Mouse (Mus musculus) heart, embryonic 14.5 days (tissue): Measurements from ENCODE around the gene Mrps21. TPM values are rescaled to one million over a fixed set of nuclear protein-coding genes. Genes with fewer than 3 reads are reported as not detected.
A peak's percentile ranks its signal among the peaks of the same experiment; 100 is the strongest.

Experiments
- ATAC-seq: fragments of 200-750 bp; cut with Nextera tagmentation; 2 replicates; pipeline ENCODE4 v1.8.0; 2017; ENCODE audit warnings: low read depth, moderate TSS enrichment; ENCODE audit not compliant: insufficient number of reproducible peaks, insufficient read depth, low FRiP score
- H3K27ac ChIP-seq, 2 experiments: fragments of 200-500 bp in 1 of 2; fragments of 300-500 bp in 1 of 2; sonication (generic) in 1 of 2; replicated peaks in 1 of 2; 2 replicates each; pipeline ENCODE4 v1.5.1; 2012 to 2014; ENCODE audit warnings: low read depth in 2 of 2, low read length in 2 of 2, control low read depth in 1 of 2, mild to moderate bottlenecking in 1 of 2, mixed read lengths in 1 of 2; ENCODE audit not compliant: control insufficient read depth in 1 of 2, insufficient read depth in 1 of 2
- H3K27me3 ChIP-seq: fragments of 300-500 bp; sonication (generic); 2 replicates; pipeline ENCODE4 v1.6.1; 2014; ENCODE audit warnings: mild to moderate bottlenecking, low read length, control low read depth; ENCODE audit not compliant: control insufficient read depth, insufficient read depth
- H3K36me3 ChIP-seq: fragments of 300-500 bp; sonication (generic); 2 replicates; pipeline ENCODE4 v1.6.1; 2014; ENCODE audit warnings: mild to moderate bottlenecking, control low read depth, low read length, mixed read lengths; ENCODE audit not compliant: control insufficient read depth, insufficient read depth
- H3K4me1 ChIP-seq, 2 experiments: fragments of 200-500 bp in 1 of 2; fragments of 300-500 bp in 1 of 2; sonication (generic) in 1 of 2; 2 replicates each; pipeline ENCODE4 v1.6.1; 2012 to 2014; ENCODE audit warnings: low read length in 2 of 2, control low read depth in 1 of 2, mixed read lengths in 1 of 2; ENCODE audit not compliant: control insufficient read depth in 2 of 2, insufficient read depth in 2 of 2
- H3K4me2 ChIP-seq: fragments of 300-500 bp; sonication (generic); 2 replicates; pipeline ENCODE4 v1.6.1; 2014; ENCODE audit warnings: mild to moderate bottlenecking, low read length
- H3K4me3 ChIP-seq, 2 experiments: fragments of 200-500 bp in 1 of 2; fragments of 300-500 bp in 1 of 2; sonication (generic) in 1 of 2; 2 replicates each; pipeline ENCODE4 v1.5.1; 2012 to 2014; ENCODE audit warnings: low read length in 2 of 2, mild to moderate bottlenecking in 2 of 2, control low read depth in 1 of 2, low read depth in 1 of 2, moderate library complexity in 1 of 2; ENCODE audit not compliant: control insufficient read depth in 1 of 2, insufficient read depth in 1 of 2
- H3K9ac ChIP-seq: fragments of 300-500 bp; sonication (generic); 2 replicates; pipeline ENCODE4 v1.6.1; 2014; ENCODE audit warnings: mild to moderate bottlenecking, low read length
- H3K9me3 ChIP-seq: fragments of 300-500 bp; sonication (generic); 2 replicates; pipeline ENCODE4 v1.6.1; 2016; ENCODE audit warnings: low read length, control low read depth; ENCODE audit not compliant: control insufficient read depth
- WGBS: fragments of 180-500 bp; shearing (Covaris S2); extraction: QIAGEN DNeasy Blood & Tissue Kit; methylation state at CpG from one replicate; pipeline ENCODE4 v1.1.7; 2014; 5-methylcytosine and 5-hydroxymethylcytosine counted together
- polyA plus RNA-seq: library from polyadenylated mRNA; unstranded; fragments of >200 nt; fragmentation: Nextera tagmentation; extraction: Ambion mirVana; gene quantifications from 2 replicates; pipeline ENCODE4 v1.2.1, GENCODE M21; 2014

The Mrps21 gene
- polyA plus RNA-seq, 1 experiment from 2014 or later, result 468 TPM

- WGBS, result 94% methylated on average over 3 of the region's 3 CpGs
Observed at GRCm38 (mm10) chr3:95842503-95843214, 28.7 kb downstream of the Mrps21 start.

GRCm38 (mm10) chr3:95839250-95839649 is 32.1 kb downstream of the Mrps21 start:
- H3K4me3 ChIP-seq, result no peak overlapping the region
- peaks cover 94% of the 10 kb centered on the region for H3K36me3 ChIP-seq
- H3K27me3 ChIP-seq, result no peaks in the 10 kb centered on the region
- 90% methylated on average over 2 of the region's 2 CpGs for WGBS
- H3K4me1 ChIP-seq, result no peaks in the 10 kb centered on the region
- H3K27ac ChIP-seq, result no peak overlapping the region
- H3K4me2 ChIP-seq, result no peak overlapping the region
- no peak for ATAC-seq
- no peaks in the 10 kb centered on the region for H3K9me3 ChIP-seq
- H3K9ac ChIP-seq, result no peak overlapping the region

More at GRCm38 (mm10) chr3:95842503-95843214, 28.7 kb downstream of the Mrps21 start:
- Histone ChIP-seq H3K27ac (no peak overlapping the region), H3K4me2 (no peak overlapping the region), H3K4me1 (no peaks in the 10 kb centered on the region), H3K4me3 (no peak overlapping the region), H3K9ac (no peak overlapping the region), H3K27me3 (no peaks in the 10 kb centered on the region), H3K9me3 (no peaks in the 10 kb centered on the region), H3K36me3 (peaks cover 96% of the 10 kb centered on the region)
- no peak for ATAC-seq

GRCm38 (mm10) chr3:95829053-95829452 is 42.3 kb downstream of the Mrps21 start:
- WGBS, result 94% methylated on average over 4 of the region's 4 CpGs
- Histone ChIP-seq H3K9me3 (no peaks in the 10 kb centered on the region), H3K4me3 (no peak overlapping the region), H3K4me2 (no peak overlapping the region), H3K9ac (no peak overlapping the region), H3K27ac (no peak overlapping the region), H3K36me3 (peaks cover 68% of the 10 kb centered on the region), H3K27me3 (no peaks in the 10 kb centered on the region), H3K4me1 (peaks cover 0 to 5% of the 10 kb centered on the region in 2 experiments; a peak in 1 of 4 replicates)
- no peak for ATAC-seq

- WGBS, result 61% methylated on average over 2 of the region's 2 CpGs
- H3K9ac ChIP-seq, result no peak overlapping the region
Observed at GRCm38 (mm10) chr3:95826275-95826674, 45.0 kb downstream of the Mrps21 start.

GRCm38 (mm10) chr3:95820046-95821010 is 51.0 kb downstream of the Mrps21 start:
- Histone ChIP-seq H3K36me3 (no peaks in the 10 kb centered on the region), H3K9me3 (no peaks in the 10 kb centered on the region), H3K27ac (peak overlapping the region; percentile 100), H3K4me3 (peak overlapping the region; percentile 86), H3K9ac (peak overlapping the region; percentile 79), H3K27me3 (no peaks in the 10 kb centered on the region), H3K4me2 (peak overlapping the region; percentile 71), H3K4me1 (peaks cover 0 to 14% of the 10 kb centered on the region in 2 experiments)
- no peak for ATAC-seq
- 42% methylated on average over 10 of the region's 10 CpGs for WGBS

More at GRCm38 (mm10) chr3:95826275-95826674, 45.0 kb downstream of the Mrps21 start:
- Histone ChIP-seq H3K27me3 (no peaks in the 10 kb centered on the region), H3K27ac (no peak overlapping the region), H3K4me1 (peaks cover 0 to 5% of the 10 kb centered on the region in 2 experiments; a peak in 1 of 4 replicates), H3K4me3 (no peak overlapping the region), H3K9me3 (no peaks in the 10 kb centered on the region), H3K36me3 (peaks cover 40% of the 10 kb centered on the region), H3K4me2 (no peak overlapping the region)
- ATAC-seq, result no peak

- Histone ChIP-seq H3K4me2 (peak overlapping the region; percentile 71), H3K9me3 (no peaks in the 10 kb centered on the region), H3K36me3 (no peaks in the 10 kb centered on the region), H3K4me3 (peak overlapping the region; percentile 86), H3K4me1 (peaks cover 0 to 10% of the 10 kb centered on the region in 2 experiments), H3K9ac (peak overlapping the region; percentile 79), H3K27me3 (no peaks in the 10 kb centered on the region), H3K27ac (peak overlapping the region; percentile 100)
- under 1% methylated on average over 49 of the region's 49 CpGs for WGBS
- ATAC-seq, result peak; percentile 95
Observed at GRCm38 (mm10) chr3:95819351-95819985, 51.9 kb downstream of the Mrps21 start.
